Mouse (Mus musculus) MEL (cell line): Measurements from ENCODE around the gene Plcb3. TPM values are rescaled to one million over a fixed set of nuclear protein-coding genes. Genes with fewer than 3 reads are reported as not detected.

Experiments used
- DNase-seq: peaks from one replicate; pipeline ENCODE4 v3.0.0; 2011; ENCODE audit warnings: low read depth, low spot score
- H3K27ac ChIP-seq: 2 replicates; pipeline ENCODE4 v1.5.1; 2012; ENCODE audit warnings: low read depth, mild to moderate bottlenecking, control low read depth, low read length, moderate library complexity; ENCODE audit not compliant: control insufficient read depth
- H3K27me3 ChIP-seq, 2 experiments: fragments of 150-350 bp in 1 of 2; sonication (generic) in 1 of 2; 2 replicates each; pipeline ENCODE4 v1.6.1; 2012; ENCODE audit warnings: low read length in 2 of 2, mild to moderate bottlenecking in 2 of 2, improper control_type of control experiment in 1 of 2, moderate library complexity in 1 of 2; ENCODE audit not compliant: insufficient read depth in 2 of 2, control insufficient read depth in 1 of 2
- H3K36me3 ChIP-seq, 2 experiments: 2 replicates each; pipeline ENCODE4 v1.6.1; 2012 to 2014; ENCODE audit warnings: low read length in 2 of 2, improper control_type of control experiment in 1 of 2, inconsistent platforms in 1 of 2, mild to moderate bottlenecking in 1 of 2; ENCODE audit not compliant: insufficient read depth in 2 of 2, control insufficient read depth in 1 of 2
- H3K4me1 ChIP-seq, 2 experiments: fragments of 150-350 bp in 1 of 2; sonication (generic) in 1 of 2; 2 replicates each; pipeline ENCODE4 v1.6.1; 2012; ENCODE audit warnings: low read length in 2 of 2, improper control_type of control experiment in 1 of 2, mild to moderate bottlenecking in 1 of 2; ENCODE audit not compliant: insufficient read depth in 2 of 2, control insufficient read depth in 1 of 2
- H3K4me3 ChIP-seq, 2 experiments: fragments of 150-350 bp in 1 of 2; sonication (generic) in 1 of 2; 2 replicates each; pipeline ENCODE4 v1.5.1; 2012; ENCODE audit warnings: low read depth in 2 of 2, low read length in 2 of 2, mild to moderate bottlenecking in 2 of 2, moderate library complexity in 2 of 2, control low read depth in 1 of 2, improper control_type of control experiment in 1 of 2; ENCODE audit not compliant: control insufficient read depth in 1 of 2, insufficient read depth in 1 of 2
- H3K79me2 ChIP-seq: 2 replicates; pipeline ENCODE4 v1.6.1; 2012; ENCODE audit warnings: mild to moderate bottlenecking, low read length, moderate library complexity; ENCODE audit not compliant: control insufficient read depth, poor library complexity, insufficient read depth
- H3K9ac ChIP-seq: 2 replicates; pipeline ENCODE4 v1.6.1; 2012; ENCODE audit warnings: low read depth, mild to moderate bottlenecking, control low read depth, low read length, moderate library complexity; ENCODE audit not compliant: control insufficient read depth, poor library complexity, severe bottlenecking
- H3K9me3 ChIP-seq: fragments of 150-350 bp; sonication (generic); replicated peaks from 2 replicates; pipeline ENCODE4 v1.6.1; 2012; ENCODE audit warnings: mild to moderate bottlenecking, low read length, improper control_type of control experiment, moderate library complexity; ENCODE audit not compliant: insufficient read depth
- CHD2 ChIP-seq: IDR thresholded peaks from 2 replicates; pipeline ENCODE4 v1.6.1; 2011; ENCODE audit warnings: low read length, improper control_type of control experiment
- CTCF ChIP-seq, 3 experiments: IDR thresholded peaks in 2 of 3; conservative IDR thresholded peaks in 1 of 3; 2 replicates each; pipeline ENCODE4 v1.5.1; 2011 to 2012; ENCODE audit warnings: low read length in 3 of 3, low read depth in 2 of 3, mild to moderate bottlenecking in 2 of 3, improper control_type of control experiment in 1 of 3, inconsistent platforms in 1 of 3, mixed read lengths in 1 of 3, moderate library complexity in 1 of 3; ENCODE audit not compliant: control insufficient read depth in 1 of 3, insufficient read depth in 1 of 3, poor library complexity in 1 of 3, severe bottlenecking in 1 of 3
- E2F4 ChIP-seq: IDR thresholded peaks from 2 replicates; pipeline ENCODE4 v1.6.1; 2011; ENCODE audit warnings: low read depth, low read length, improper control_type of control experiment, borderline replicate concordance
- ETS1 ChIP-seq: IDR thresholded peaks from 2 replicates; pipeline ENCODE4 v1.6.1; 2012; ENCODE audit warnings: low read depth, mild to moderate bottlenecking, inconsistent platforms, low read length, improper control_type of control experiment, moderate library complexity
- GATA1 ChIP-seq: IDR thresholded peaks from 2 replicates; pipeline ENCODE4 v1.6.1; 2011; ENCODE audit warnings: low read depth, low read length, improper control_type of control experiment
- HCFC1 ChIP-seq: IDR thresholded peaks from 2 replicates; pipeline ENCODE4 v1.6.1; 2012; ENCODE audit warnings: low read depth, mild to moderate bottlenecking, inconsistent platforms, low read length, improper control_type of control experiment, moderate library complexity
- JUND ChIP-seq: IDR thresholded peaks from 2 replicates; pipeline ENCODE4 v1.6.1; 2011; ENCODE audit warnings: low read depth, mild to moderate bottlenecking, improper control_type of control experiment, low read length
- KAT2A ChIP-seq: conservative IDR thresholded peaks from 2 replicates; pipeline ENCODE4 v1.6.1; 2012; ENCODE audit warnings: low read depth, low read length, improper control_type of control experiment, inconsistent platforms
- MAZ ChIP-seq: IDR thresholded peaks from 2 replicates; pipeline ENCODE4 v1.6.1; 2012; ENCODE audit warnings: low read depth, mild to moderate bottlenecking, inconsistent platforms, low read length, improper control_type of control experiment
- MEF2A ChIP-seq: IDR thresholded peaks from 2 replicates; pipeline ENCODE4 v1.6.1; 2014; ENCODE audit warnings: low read depth, mild to moderate bottlenecking, inconsistent platforms, low read length, improper control_type of control experiment; ENCODE audit not compliant: poor library complexity, insufficient replicate concordance, severe bottlenecking; ENCODE audit errors: extremely low read depth
- MXI1 ChIP-seq: IDR thresholded peaks from 2 replicates; pipeline ENCODE4 v1.6.1; 2011; ENCODE audit warnings: mild to moderate bottlenecking, low read depth, low read length, improper control_type of control experiment
- NELFE ChIP-seq: IDR thresholded peaks from 2 replicates; pipeline ENCODE4 v1.6.1; 2011; ENCODE audit warnings: low read depth, low read length, improper control_type of control experiment
- NRF1 ChIP-seq: IDR thresholded peaks from 2 replicates; pipeline ENCODE4 v1.6.1; 2014; ENCODE audit warnings: low read depth, mild to moderate bottlenecking, inconsistent platforms, low read length, improper control_type of control experiment, moderate library complexity; ENCODE audit not compliant: poor library complexity, insufficient read depth, severe bottlenecking
- POLR2A ChIP-seq, 2 experiments: IDR thresholded peaks; 2 replicates each; pipeline ENCODE4 v1.6.1; 2011 to 2012; ENCODE audit warnings: low read length in 2 of 2, mild to moderate bottlenecking in 2 of 2, control low read depth in 1 of 2, improper control_type of control experiment in 1 of 2, low read depth in 1 of 2, moderate library complexity in 1 of 2; ENCODE audit not compliant: control insufficient read depth in 1 of 2, insufficient read depth in 1 of 2, poor library complexity in 1 of 2
- POLR2AphosphoS5 ChIP-seq: IDR thresholded peaks from 2 replicates; pipeline ENCODE4 v1.6.1; 2012; ENCODE audit warnings: low read depth, borderline replicate concordance, mild to moderate bottlenecking, inconsistent platforms, low read length, moderate library complexity, mixed read lengths
- RAD21 ChIP-seq: IDR thresholded peaks from 2 replicates; pipeline ENCODE4 v1.6.1; 2011; ENCODE audit warnings: mild to moderate bottlenecking, low read depth, low read length, improper control_type of control experiment
- RCOR1 ChIP-seq: IDR thresholded peaks from 2 replicates; pipeline ENCODE4 v1.6.1; 2012; ENCODE audit warnings: low read depth, mild to moderate bottlenecking, inconsistent platforms, low read length, improper control_type of control experiment
- SIN3A ChIP-seq: IDR thresholded peaks from 2 replicates; pipeline ENCODE4 v1.6.1; 2012; ENCODE audit warnings: low read length, improper control_type of control experiment, inconsistent platforms
- SMC3 ChIP-seq: IDR thresholded peaks from 2 replicates; pipeline ENCODE4 v1.6.1; 2011; ENCODE audit warnings: low read depth, low read length, improper control_type of control experiment
- TBP ChIP-seq: IDR thresholded peaks from 2 replicates; pipeline ENCODE4 v1.8.0; 2011; ENCODE audit warnings: low read depth, low read length, improper control_type of control experiment
- TCF12 ChIP-seq: IDR thresholded peaks from 2 replicates; pipeline ENCODE4 v1.6.1; 2014; ENCODE audit warnings: low read depth, mild to moderate bottlenecking, inconsistent platforms, low read length, improper control_type of control experiment, moderate library complexity
- UBTF ChIP-seq: IDR thresholded peaks from 2 replicates; pipeline ENCODE4 v1.6.1; 2012; ENCODE audit warnings: low read depth, mild to moderate bottlenecking, inconsistent platforms, low read length, improper control_type of control experiment, moderate library complexity, borderline replicate concordance; ENCODE audit not compliant: insufficient read depth
- ZC3H11A ChIP-seq: IDR thresholded peaks from 2 replicates; pipeline ENCODE4 v1.6.1; 2012; ENCODE audit warnings: low read depth, mild to moderate bottlenecking, inconsistent platforms, low read length, improper control_type of control experiment
- ZMIZ1 ChIP-seq: IDR thresholded peaks from 2 replicates; pipeline ENCODE4 v1.6.1; 2012; ENCODE audit warnings: low read depth, mild to moderate bottlenecking, inconsistent platforms, low read length, improper control_type of control experiment, moderate library complexity
- polyA plus RNA-seq, 2 experiments: library from polyadenylated mRNA; stranded (reverse) in 1 of 2; unstranded in 1 of 2; fragments of >175 nt in 1 of 2; fragments of >200 nt in 1 of 2; gene quantifications; 2 replicates each; pipeline versions ENCODE4 v1.2.1 to v1.2.4; 2012; ENCODE audit warnings: low replicate concordance in 2 of 2, low read depth in 1 of 2; ENCODE audit not compliant: insufficient read length in 2 of 2, insufficient read depth in 1 of 2, missing spikeins in 1 of 2
- total RNA-seq: library from RNA; depleted of rRNA; stranded (reverse); fragments of 300-350 nt; gene quantifications from 2 replicates; pipeline ENCODE4 v1.2.3, GENCODE M21; 2012

The Plcb3 gene
- total and polyA plus RNA-seq, 3 experiments: 12.6 to 30.8 TPM; not detected in 1

DNA sequence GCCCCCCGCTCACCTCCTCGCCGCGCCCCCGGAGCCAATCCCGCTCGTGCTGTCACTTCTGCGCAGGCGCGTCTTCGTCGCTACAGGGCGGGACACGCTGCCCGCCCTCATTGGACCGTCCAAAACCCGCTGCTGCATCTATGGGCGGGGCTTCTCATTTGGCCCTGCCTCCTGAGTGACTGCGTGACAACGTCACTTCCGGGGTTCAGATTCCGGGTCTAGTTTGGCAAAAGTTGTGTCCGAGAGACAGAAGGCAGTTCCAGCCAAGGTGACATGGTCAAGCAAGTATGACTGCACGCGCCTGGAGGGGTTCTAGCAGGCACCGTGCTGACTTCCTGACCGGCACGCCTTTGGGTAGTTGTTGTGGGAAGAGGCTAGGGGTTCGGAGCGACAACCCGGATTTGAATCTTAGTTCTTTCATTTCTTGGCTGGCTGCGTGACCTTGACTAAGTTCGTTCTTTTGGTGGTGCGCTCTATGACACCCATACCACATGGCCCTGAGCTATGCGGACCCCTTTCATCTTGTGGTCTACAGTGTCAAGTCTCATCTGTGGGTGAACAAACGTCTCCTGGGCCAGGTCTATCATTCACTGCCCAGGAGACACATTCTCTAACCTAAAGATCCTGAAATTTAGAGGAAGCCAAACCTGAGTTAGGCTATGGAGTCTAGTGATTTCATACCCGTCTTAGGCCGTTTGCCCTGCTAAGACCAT is 4.3 kb upstream of the Plcb3 start, which contains the start of gene Fkbp2 (continued):
- TF ChIP-seq TCF12: peak; percentile 52; the same call in 1 of the 2 replicates
- no peak for TF ChIP-seq GATA1
- TF ChIP-seq HCFC1: peak; percentile 83
- TF ChIP-seq CTCF (IDR thresholded peaks at IDR 0.05 in 2 of 3, conservative IDR thresholded peaks at IDR 0.05 in 1 of 3; ENCODE audit: control insufficient read depth in 1 of 3, insufficient read depth in 1 of 3, low read depth in 2 of 3, low read length in 3 of 3, poor library complexity in 1 of 3, severe bottlenecking in 1 of 3): no peak
- peak; percentile 92 for TF ChIP-seq SIN3A
- peak; percentile 94 for TF ChIP-seq TBP
- peak; percentile 99 for TF ChIP-seq NELFE
- TF ChIP-seq RCOR1: no peak
- TF ChIP-seq ETS1: peak; percentile 49; the same call in 1 of the 2 replicates
- TF ChIP-seq MXI1: peak; percentile 87
- TF ChIP-seq KAT2A: peak; percentile 43; the same call in 1 of the 2 replicates
- no peak for TF ChIP-seq ZC3H11A
- TF ChIP-seq CHD2: peak; percentile 30; the same call in 1 of the 2 replicates

DNA sequence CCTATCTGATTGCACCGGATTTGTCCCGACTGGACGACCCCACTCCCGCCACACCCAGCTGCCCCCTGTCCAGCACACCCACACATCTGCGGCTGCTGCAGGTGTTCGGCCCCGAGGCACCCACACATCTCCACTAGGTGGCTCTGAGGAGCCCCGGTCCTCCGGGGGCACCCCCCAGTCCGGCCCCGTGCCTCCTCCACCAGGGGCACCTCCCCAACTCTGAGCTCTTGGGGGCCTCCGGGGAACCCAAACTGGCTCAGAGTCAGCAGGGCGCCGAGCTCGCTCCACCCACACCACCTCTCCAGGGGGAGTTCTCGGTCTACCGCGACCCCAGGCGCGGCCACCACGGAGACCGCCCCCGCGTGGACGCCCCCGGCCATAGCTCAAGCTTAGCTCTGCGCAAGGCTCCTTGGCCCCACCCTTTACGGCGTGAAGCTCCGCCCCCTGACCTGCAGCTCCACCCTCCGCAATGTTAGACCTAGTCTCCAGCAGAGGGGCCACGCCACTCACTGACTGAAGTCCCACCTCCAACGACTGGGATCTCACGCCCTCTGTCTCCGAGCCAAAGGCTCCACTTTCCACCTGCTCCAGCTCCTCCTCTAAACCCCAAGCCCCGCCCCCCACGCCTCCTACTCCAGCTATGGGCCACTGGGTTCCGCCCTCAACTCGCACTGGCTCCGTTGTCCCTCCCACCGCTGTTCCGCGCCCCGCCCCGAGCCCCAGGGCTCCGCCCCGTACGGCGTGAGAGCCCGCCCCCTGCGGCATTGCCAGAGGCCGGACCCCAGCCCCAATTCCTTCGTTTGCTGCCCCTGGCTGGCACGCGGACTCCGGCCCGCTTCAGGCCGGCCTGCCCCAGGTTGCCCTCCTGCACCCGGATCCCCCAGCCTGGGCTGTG is 3.5 kb upstream of the Plcb3 start:
- TF ChIP-seq POLR2AphosphoS5: no peak
- TF ChIP-seq NELFE: no peak
- TF ChIP-seq NRF1: 0 out of 2 replicates have a peak, but pooled peaks have one; percentile 37
- no peak for TF ChIP-seq MEF2A
- TF ChIP-seq CTCF (IDR thresholded peaks at IDR 0.05 in 2 of 3, conservative IDR thresholded peaks at IDR 0.05 in 1 of 3; ENCODE audit: control insufficient read depth in 1 of 3, insufficient read depth in 1 of 3, low read depth in 2 of 3, low read length in 3 of 3, poor library complexity in 1 of 3, severe bottlenecking in 1 of 3): peak; percentile 54 to 86 (median 55)
- TF ChIP-seq SMC3: peak; percentile 38
- TF ChIP-seq RAD21: no peak
- peak in 1 of 2 experiments; percentile 40; a peak in 2 of 4 replicates for TF ChIP-seq POLR2A (IDR thresholded peaks at IDR 0.05; ENCODE audit: control insufficient read depth in 1 of 2, insufficient read depth in 1 of 2, low read depth in 1 of 2, low read length in 2 of 2, poor library complexity in 1 of 2)
- no peak for TF ChIP-seq GATA1
- 0 out of 2 replicates have a peak, but pooled peaks have one; percentile 46 for TF ChIP-seq ZMIZ1
- TF ChIP-seq TCF12: 0 out of 2 replicates have a peak, but pooled peaks have one; percentile 25
- 0 out of 2 replicates have a peak, but pooled peaks have one; percentile 50 for TF ChIP-seq MAZ
- TF ChIP-seq SIN3A: peak; percentile 54; the same call in 1 of the 2 replicates
- TF ChIP-seq E2F4: no peak
- no peak for TF ChIP-seq RCOR1
- no peak for TF ChIP-seq UBTF
- no peak for TF ChIP-seq JUND
- TF ChIP-seq KAT2A: no peak
- TF ChIP-seq, all 39 proteins: peak for 8
- DNase-seq: peak; percentile 99
- peaks cover 39% of the 10 kb centered on the region for H3K79me2 ChIP-seq
- H3K4me3 ChIP-seq: peak overlapping the region; percentile 56 to 60
- H3K27ac ChIP-seq: peak overlapping the region; percentile 45
- peak overlapping the region; percentile 74 for H3K9ac ChIP-seq
- H3K36me3 ChIP-seq: peaks cover 0 to 23% of the 10 kb centered on the region in 2 experiments; a peak in 2 of 4 replicates
- no peaks in the 10 kb centered on the region for H3K27me3 ChIP-seq
- no peaks in the 10 kb centered on the region for H3K9me3 ChIP-seq
- H3K4me1 ChIP-seq: peaks cover 0 to 19% of the 10 kb centered on the region in 2 experiments; a peak in 2 of 4 replicates
